Mouse (Mus musculus) left cerebral cortex, postnatal 4 days (tissue): ENCODE measurements around the gene Hes3. TPM values are rescaled to one million over a fixed set of nuclear protein-coding genes. Genes with fewer than 3 reads are reported as not detected.

Experiments used
- DNase-seq: peaks from one replicate; pipeline ENCODE4 v3.0.0-alpha.2; 2022
- intact Hi-C: fragments of 180-260 bp; cut with DNase I; formaldehyde crosslinking; loops from one replicate; pipeline ENCODE4 v1.15.1; 2025
- total RNA-seq, 2 experiments: library from RNA; stranded (reverse); gene quantifications; 2 replicates each; pipeline ENCODE4 v1.2.3; 2021

Gene Hes3
- total RNA-seq, 2 experiments from 2014 or later: 0.20 TPM; not detected in 1

DNA sequence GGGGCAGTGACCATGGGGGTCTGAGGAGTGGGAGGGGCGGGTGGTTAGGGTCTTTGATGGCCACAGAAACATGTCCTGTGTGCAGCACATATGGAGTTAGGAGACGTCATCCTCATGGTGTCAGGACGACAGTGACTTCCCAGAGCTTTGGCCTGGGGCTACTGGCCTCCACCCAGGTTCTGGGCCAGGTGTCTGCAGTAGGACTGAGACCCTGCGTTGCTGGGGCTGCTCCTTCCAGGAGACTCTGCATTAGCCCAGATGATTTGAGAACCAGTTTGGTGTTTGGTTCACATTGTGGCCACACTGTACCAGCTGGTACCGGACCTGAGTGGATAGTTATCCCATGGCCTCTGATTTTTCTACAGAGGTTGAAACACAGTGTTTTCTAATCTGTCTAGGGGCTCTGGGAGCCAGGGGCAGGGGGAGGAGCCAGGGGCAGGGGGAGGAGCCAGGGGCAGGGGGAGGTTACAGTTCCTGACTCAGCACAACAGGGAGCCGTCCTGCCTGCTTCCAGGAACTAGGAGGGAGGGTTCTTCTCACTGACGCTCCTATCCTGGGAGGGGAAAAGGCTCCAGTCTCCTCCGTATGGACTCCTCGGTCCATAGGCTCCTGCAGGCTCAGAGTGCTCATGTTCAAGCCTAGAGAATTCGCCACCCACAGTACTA lies 27.8 kb downstream of the Hes3 start:
- DNase-seq: no peak
- intact Hi-C loops: no loop called here

- DNase-seq: no peak
- intact Hi-C loops: no loop called here
These were observed 28.4 kb downstream of the Hes3 start for GRCm38 (mm10) chr4:152263089-152263488.

GRCm38 (mm10) chr4:152262187-152262586 lies 29.3 kb downstream of the Hes3 start:
- intact Hi-C loops: no loop called here
- no peak for DNase-seq

DNA sequence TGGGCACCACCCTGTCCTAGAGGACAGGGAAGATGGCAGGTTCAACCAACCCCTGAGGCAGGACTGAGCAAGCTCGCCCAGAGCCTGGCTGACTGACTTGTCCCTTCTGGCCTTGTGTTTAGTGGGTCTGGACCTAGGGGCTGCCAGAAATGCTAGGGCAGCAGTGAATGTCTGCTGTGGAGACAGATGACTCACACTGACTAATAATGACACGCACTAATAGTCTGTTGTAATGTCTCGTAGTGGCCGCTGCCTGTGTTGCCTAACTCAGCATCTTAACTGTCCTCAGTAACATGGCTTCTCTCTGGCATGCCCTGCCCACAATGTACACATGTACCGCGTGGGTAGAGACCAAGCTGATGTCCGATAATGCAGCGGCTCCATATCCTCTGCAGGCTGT lies 31.0 kb downstream of the Hes3 start:
- no peak for DNase-seq

GRCm38 (mm10) chr4:152257070-152257469 lies 34.4 kb downstream of the Hes3 start:
- intact Hi-C loops: no loop called here
- DNase-seq: peak; percentile 78

More for the DNA sequence above, 31.0 kb downstream of the Hes3 start:
- intact Hi-C loops: no loop called here

DNA sequence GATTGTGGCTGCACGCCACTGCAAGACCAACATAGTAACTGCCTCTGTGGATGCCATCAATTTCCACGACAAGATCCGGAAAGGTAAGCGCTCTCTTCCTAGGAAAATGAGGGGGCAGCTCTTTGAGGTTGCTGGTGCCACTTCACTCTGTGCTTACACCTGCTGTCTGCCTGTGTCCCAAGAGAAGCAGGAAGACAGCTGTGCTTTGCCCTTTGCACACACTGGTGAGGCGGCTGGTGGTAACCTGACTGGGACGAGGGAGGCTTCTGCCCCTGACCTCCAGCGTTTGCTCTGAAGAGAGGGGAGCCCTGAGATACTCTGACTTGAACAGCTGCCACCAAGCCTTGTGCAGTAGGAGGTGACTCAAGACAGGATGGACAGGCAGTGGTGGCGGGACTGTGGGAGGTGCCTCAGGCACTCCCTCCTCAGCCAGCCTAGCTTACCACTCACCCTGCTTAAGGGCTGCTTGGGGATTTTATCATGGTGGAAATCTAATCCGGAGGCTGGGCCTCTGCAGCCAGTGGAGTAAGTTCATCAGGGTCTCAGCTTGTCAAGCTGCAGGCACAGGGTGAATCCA lies 38.2 kb downstream of the Hes3 start:
- intact Hi-C loops: no loop called here
- DNase-seq: no peak

GRCm38 (mm10) chr4:152250615-152251014 lies 40.8 kb downstream of the Hes3 start:
- intact Hi-C loops: no loop called here
- DNase-seq: no peak

- no peak for DNase-seq
- intact Hi-C loops: no loop called here
These were observed 44.3 kb downstream of the Hes3 start for GRCm38 (mm10) chr4:152247195-152247594.

DNA sequence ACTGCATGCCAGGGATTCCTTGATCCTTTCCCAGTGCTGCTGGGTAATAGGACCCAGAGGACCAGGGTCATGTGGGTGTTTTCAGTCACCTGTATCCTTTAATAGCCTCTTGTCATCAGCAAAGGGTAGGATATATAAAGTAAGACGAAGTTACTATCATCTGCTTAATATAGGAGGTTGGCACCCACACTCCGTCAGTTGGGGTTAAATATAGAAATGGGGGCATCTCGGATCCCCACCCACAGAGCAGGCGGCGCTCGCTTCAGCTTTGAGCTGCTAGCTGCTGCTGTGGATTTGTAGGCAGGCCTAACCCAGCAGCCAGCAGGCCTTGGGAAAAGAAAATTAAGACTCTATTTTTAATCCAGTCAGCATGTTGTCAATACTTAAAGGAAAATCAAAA lies 45.5 kb downstream of the Hes3 start:
- intact Hi-C loops: no loop called here
- DNase-seq: no peak

DNA sequence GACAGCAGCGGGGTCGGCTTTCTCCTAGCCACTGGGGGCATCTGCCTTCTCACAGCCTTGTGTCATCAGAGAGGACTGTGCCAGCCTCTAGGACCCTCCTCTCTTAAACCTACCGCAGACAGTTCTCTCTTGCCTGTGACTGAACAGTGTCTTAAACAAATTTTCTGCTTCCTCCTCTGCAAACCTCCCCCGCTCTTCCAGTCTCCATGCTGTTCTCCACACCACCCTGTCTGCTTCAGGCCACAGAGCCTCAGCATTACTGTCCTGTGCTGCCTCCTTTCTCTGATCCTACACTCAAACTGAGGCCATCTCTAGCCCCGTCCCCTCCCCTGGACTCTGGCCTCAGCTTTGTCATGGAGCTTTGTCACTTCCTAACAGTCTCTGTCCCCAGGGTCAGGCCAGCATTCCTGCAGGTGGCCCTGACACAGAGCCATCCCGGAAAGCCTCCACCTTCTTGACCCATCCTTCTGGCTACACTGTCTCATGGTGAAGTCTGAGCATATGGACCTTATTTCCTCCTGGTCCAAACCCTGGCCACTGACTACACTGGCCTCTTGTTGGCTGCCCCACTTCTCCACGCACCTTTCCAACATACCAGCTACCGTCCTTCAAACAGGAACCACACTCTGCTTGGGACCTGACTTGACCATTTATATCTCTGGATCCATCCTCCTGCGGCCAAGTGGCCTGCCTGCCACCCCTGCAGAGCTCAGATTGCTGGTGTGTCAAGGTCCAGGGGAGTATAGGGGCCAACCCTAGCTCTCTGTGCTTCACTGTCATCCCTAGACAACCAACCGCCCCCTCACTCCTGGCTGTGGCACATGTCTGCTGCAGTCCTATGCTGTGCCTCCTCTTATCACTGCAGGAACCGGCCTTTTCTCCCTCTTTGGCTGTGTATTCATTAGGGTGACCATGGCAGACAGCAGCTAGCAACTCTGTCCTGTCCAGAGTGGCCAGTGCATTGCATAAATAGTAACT lies 46.6 kb downstream of the Hes3 start:
- no peak for DNase-seq
- intact Hi-C loops: no loop called here

DNA sequence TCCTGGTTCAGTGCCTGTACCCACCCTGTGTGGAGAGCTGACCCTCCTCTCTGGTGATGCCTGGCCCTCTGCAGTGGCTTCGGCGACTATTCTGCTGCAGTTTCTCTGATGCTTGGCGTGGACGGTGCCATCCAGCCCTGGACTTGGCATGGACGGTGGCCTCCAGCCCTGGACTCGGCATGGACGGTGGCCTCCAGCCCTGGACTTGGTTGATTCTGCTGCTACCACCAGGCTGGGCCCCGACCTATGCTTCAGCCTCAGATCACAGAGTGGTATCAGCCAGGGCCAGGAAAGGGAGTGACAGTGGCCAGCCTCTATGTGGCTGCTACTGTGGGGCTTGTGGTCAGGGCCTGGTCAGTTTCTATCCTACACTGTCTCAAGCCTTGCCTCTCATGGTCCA lies 47.5 kb downstream of the Hes3 start:
- intact Hi-C loops: no loop called here
- DNase-seq: no peak

DNA sequence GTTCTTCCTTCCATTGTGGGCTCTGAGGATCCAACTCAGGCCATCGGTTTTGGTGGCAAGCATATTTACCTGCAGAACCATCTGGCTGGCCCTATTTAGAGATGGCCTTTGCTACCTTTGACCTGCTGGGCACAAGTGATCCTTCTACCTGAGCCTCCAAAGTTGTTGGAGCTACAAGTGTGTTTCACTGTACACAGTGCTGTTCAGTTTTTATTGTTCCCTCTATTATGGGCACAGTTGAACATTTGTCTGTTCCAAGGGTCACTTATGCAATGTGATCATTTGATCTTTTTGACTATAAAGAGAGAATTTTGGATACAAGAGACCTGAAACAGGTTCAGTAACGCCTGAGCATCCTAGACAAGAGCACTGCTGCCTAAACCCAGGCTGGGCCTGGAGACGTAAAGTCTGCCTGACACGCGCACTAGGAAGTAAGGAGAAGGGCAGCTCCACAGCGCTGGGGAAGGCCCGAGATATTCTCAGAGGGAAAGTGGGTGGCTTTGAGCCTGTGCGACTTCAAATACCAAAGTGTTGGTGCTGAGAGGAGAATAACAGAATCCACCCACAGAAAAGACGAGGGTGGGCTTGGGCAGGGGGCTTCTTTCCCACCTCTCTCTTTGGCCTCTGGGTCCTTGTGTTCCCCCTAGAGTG lies 48.1 kb downstream of the Hes3 start:
- no peak for DNase-seq
- intact Hi-C loops: no loop called here

DNA sequence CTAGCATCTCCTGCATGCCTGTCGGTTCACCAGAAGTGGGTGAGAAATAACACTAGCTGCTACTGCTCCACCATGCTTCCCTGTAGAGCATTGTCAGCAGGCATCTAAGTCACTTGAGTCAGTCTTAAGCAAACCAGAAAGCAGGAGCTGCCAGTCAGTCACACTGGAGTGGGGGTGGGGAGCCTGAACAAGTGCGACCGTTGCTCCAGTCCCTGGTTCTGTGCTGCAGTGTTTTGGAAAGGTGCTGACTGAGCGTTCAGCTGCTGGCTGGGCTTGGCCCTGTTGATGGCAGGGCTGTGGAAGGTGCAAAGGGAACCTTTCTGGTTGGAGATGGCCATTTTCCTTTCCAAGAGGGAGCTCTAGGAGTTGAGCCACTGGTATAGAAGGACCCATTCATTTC lies 51.5 kb downstream of the Hes3 start:
- DNase-seq: no peak
- intact Hi-C loops: no loop called here

Other genes with a start within 250 kb of the Hes3 start
- 10 to 100 TPM; 21.2 to 25.7 TPM for gene Plekhg5, start 219.2 kb downstream of the Hes3 start, total RNA-seq
- 1 to 10 TPM; 2.3 to 2.6 TPM for gene Tnfrsf25, start 175.7 kb downstream of the Hes3 start, total RNA-seq
- under 1 TPM in 1 of 2 experiments, not detected in 1; 0.46 TPM for gene Espn, start 139.3 kb downstream of the Hes3 start, total RNA-seq
- gene Hes2, start 132.8 kb downstream of the Hes3 start, total RNA-seq: not detected
- gene Acot7, start 113.5 kb downstream of the Hes3 start, total RNA-seq: 100 to 1,000 TPM; 349 to 380 TPM
- gene Gpr153, start 17.4 kb downstream of the Hes3 start, total RNA-seq: 10 to 100 TPM; 28.6 to 31.1 TPM
- gene Icmt, start 5.6 kb upstream of the Hes3 start, total RNA-seq: 10 to 100 TPM; 22.8 to 23.4 TPM
- 1 to 10 TPM; 3.0 to 3.8 TPM for gene Rnf207, start 27.3 kb upstream of the Hes3 start, total RNA-seq
- 100 to 1,000 TPM; 335 to 363 TPM for gene Rpl22, start 34.1 kb upstream of the Hes3 start, total RNA-seq
- 100 to 1,000 TPM; 185 to 191 TPM for gene Chd5, start 47.0 kb upstream of the Hes3 start, total RNA-seq
- gene Nphp4, start 185.0 kb upstream of the Hes3 start, total RNA-seq: 10 to 100 TPM; 10.5 to 12.1 TPM
- gene Kcnab2, start 186.2 kb upstream of the Hes3 start, total RNA-seq: 10 to 100 TPM; 35.0 to 43.6 TPM